Mouse (Mus musculus) kidney, adult 11 months (tissue): ENCODE data around the gene Olfr1347.
A peak's percentile ranks its signal among the peaks of the same experiment; 100 is the strongest.

ENCODE experiments used
- DNase-seq: peaks from one replicate; pipeline ENCODE4 v3.0.0; 2022

Olfr1347 gene

GRCm38 (mm10) chr7:6499655-6500054, at the start of gene Olfr1347:
Olfr1347 (minus strand) TSS chr7:6499755.
- no peak for DNase-seq

- DNase-seq = no peak
Measured at GRCm38 (mm10) chr7:6526141-6526540, 26.6 kb upstream of the Olfr1347 start.

GRCm38 (mm10) chr7:6525001-6525400, 25.4 kb upstream of the Olfr1347 start:
- no peak for DNase-seq

GRCm38 (mm10) chr7:6522850-6523249, 23.3 kb upstream of the Olfr1347 start, which contains the start of gene Olfr1349:
Olfr1349 (minus strand) TSS chr7:6522950.
- DNase-seq = no peak

- no peak for DNase-seq
Measured at GRCm38 (mm10) chr7:6521666-6522065, 22.1 kb upstream of the Olfr1347 start.

GRCm38 (mm10) chr7:6508648-6509047, 9.1 kb upstream of the Olfr1347 start, which contains the start of gene Olfr1348:
Olfr1348 (minus strand) TSS chr7:6508748.
- DNase-seq = no peak

GRCm38 (mm10) chr7:6486841-6487240, 12.7 kb downstream of the Olfr1347 start, which contains the start of gene Olfr5:
Olfr5 (minus strand) TSS chr7:6486941.
- DNase-seq = no peak

- peak; percentile 75 for DNase-seq
Measured at GRCm38 (mm10) chr7:6477633-6478032, 21.9 kb downstream of the Olfr1347 start.

GRCm38 (mm10) chr7:6466951-6467350, 32.6 kb downstream of the Olfr1347 start, which contains the start of gene Olfr1346:
Olfr1346 (plus strand) TSS chr7:6467101.
- DNase-seq = no peak

GRCm38 (mm10) chr7:6456399-6456798, 43.2 kb downstream of the Olfr1347 start:
- no peak for DNase-seq

GRCm38 (mm10) chr7:6455868-6456267, 43.7 kb downstream of the Olfr1347 start, which contains the start of gene Olfr1336:
Olfr1336 (plus strand) TSS chr7:6456168.
- no peak for DNase-seq

- DNase-seq = no peak
Measured at GRCm38 (mm10) chr7:6447771-6448170, 51.8 kb downstream of the Olfr1347 start.

GRCm38 (mm10) chr7:6441173-6441572, 58.4 kb downstream of the Olfr1347 start:
- no peak for DNase-seq

- DNase-seq = no peak
Measured at GRCm38 (mm10) chr7:6438388-6438787, 61.2 kb downstream of the Olfr1347 start, which contains the start of gene Olfr1344. Olfr1344 (plus strand) TSS chr7:6438688.
